Mouse (Mus musculus) lung, postnatal 10 days (tissue): Measurements from ENCODE around the gene Eml1.
"Not testable (repeated sequence)": the region's sequence is repeated elsewhere in the genome, so short reads cannot be mapped to it uniquely, and the experiment has no call there.

Experiments used
- DNase-seq: peaks from one replicate; pipeline ENCODE4 v3.0.0; 2021

Eml1 gene

DNA sequence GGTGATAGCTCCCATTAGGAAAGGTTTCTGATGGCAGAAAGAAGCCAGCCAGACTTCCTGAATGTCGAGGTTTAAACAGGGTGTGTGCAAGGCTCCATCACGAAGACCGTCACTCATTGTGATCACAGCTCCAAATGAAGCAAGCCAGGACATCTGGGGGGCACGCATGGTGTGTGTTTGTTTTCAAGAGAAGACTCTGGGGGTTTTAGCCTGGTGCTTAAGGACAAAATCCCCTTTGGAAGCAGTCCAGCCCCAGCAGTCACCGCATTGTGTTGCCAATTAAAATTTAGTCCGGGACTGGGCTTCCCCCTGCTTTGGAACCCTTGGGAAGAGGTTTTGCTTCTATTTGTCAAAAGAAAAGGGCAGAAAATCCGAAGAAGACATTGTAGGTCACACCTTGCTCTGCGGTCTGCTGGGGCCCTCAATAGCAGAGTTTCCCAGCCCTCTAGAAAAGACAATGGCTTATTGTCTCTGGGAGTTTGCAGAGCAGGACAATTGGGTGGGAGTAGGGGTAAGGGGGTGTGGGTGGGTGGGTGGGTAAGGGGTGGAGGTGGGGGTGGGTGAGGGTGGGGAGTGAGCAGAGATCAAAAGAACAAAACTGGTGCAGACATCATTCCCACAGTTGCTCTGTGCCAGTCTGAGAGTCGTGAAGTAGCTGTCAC, 110.1 kb downstream of the Eml1 start:
- DNase-seq: no peak

DNA sequence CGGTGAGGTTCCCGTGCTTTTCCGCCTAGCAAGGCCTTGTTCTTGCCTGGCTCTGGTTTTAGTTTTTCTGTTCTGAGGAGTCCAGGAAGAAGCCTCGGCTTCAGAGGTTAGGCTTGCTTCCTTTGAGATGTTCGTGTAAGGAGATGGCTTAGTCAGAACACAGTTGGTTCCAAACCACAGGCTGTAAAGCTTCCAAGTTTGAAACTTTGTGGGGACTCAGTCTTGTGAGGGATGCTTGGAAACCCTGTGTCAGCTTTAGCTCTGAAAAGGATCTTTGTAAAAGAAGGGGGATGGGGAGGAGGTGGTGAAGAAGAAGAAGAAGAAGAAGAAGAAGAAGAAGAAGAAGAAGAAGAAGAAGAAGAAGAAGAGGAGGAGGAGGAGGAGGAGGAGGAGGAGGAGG, 118.3 kb downstream of the Eml1 start:
- DNase-seq: peak; percentile 48

DNA sequence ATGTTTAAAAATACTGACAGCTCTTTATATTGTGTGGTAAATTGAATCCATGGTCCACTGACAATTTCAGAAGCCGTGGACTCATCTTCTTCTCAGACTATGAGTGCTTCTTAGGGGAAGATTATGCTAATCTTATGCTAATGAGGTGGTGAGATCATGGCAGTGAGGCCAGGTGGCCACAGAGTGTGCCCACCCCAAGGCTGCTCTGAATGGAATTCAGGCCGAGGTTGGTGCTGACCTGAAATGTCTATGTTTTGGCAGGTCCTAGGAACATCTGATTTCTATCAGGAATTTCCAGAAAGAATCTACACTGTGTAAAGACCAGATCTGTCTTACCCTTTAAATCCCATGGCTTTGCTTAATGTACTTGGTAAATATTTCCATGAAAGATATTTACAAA, 119.0 kb downstream of the Eml1 start:
- DNase-seq: no peak

DNA sequence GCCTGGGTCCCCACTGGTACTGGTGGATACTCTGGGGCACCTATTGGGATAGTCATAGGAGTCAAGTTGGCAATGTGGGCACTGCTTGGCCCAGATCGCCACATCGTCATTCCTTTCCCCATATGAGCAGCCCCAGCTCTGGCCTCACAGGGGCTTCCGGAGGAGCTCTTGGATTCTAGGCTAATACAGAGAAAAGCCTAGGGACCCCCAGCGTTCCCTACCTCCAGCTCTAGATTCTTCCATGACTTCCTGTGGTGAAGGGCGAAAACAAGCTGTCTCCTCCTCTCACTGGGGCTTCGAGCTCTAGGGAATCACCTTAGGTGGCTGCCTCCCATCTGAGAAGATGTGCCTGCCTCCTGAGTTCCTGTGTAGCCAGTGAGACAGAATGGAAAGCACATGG, 119.6 kb downstream of the Eml1 start:
- no peak for DNase-seq

DNA sequence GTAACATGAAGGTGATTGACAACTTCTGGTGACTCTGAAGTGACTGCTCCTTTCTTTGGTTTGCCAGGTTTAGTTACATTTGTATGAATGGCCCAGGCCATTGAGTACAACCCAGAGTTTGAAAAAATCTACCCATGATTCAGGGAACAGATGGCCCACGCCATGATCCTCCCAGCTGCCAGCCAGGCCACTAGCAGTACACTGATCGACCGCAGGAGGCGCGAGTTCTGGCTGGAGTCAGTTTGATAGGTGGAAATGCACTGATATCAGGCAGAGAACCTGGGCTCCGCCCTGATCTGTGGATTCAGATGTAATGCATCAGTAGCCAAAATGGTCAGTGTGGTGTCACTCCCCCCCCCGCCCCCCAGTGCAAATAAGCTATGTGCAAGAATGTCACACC, 120.2 kb downstream of the Eml1 start:
- no peak for DNase-seq

DNA sequence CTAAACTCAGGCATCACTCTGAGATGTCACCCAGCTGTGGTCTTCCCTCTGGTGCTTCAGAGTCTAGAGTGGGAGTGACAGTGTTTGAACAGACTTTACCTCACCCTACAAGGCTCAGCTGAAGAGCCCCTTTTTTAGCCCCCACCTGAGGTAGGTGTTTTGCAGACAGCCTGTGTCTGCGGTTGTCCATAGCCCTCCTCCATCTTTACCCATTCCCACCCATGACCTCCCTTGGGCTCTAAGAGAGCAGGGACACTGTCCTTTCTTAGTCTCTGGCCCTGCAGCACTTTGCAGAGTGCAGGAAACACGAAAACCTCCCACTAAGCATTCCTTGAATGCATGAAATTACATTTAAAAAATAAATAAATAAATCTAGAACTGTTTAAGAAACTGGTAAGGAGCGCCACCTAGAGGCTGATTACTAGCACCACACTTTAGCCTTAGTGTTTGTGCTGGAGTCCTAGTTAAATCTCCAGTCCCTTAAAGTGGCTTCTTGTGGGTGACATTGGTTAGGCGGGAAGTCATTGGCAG, 123.3 kb downstream of the Eml1 start:
- peak; percentile 73 for DNase-seq

DNA sequence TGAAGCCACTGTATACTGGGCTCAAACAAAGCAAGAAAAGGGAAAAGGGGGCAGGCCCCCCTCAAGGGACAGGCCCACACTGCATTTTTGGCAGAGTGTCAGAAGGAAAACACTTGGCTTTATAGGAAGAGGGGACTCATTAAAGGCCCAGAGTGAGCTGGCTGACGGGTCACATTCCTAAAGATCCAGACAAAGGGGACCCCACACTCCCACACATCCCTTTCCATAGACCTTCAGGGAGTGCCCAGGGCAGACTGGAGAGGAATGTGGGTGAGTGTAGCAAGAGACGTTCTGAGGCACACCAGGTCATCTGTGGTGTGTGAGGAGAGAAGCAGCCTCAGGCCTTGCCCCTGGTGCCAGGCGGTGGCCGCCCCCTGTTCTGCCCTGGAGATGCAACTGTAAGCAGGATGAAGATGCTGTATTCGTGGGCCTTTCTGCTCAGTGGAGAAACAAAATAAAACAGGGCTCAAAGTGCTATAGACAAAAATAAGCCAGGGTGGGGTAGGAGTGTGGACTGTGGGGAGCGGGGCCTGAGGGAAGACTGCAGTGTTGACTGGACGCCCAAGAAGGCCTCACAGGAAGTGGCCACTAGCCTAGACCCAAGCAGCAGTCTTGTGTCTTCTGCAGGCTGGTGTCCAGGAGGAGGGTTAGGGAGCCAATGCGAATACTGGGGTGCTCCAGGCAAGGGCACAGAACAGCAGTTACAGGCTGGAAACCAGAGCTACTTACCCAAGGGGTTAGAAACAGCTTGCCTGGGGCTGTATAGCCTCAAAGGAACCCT, 124.9 kb downstream of the Eml1 start:
- peak; percentile 48 for DNase-seq

DNA sequence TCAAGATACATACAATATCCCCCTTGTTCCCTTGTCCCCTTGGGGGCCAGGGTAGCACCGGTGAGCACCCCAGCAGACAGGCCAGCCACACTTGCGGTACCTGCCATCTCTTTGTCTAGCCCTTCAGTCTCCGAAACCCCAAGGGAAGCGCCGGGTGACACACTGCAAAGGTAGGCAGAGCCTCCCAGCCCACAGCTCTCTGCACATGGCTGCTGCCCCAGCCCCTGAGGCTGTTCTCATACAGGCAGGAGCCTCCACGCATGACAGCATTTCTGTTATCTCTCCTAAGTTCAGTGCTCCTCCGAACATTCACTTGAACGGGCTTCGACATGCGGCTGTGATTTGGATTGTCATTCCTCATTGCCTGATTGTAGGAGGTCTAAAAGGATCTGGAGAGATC, 132.3 kb downstream of the Eml1 start:
- DNase-seq: no peak

DNA sequence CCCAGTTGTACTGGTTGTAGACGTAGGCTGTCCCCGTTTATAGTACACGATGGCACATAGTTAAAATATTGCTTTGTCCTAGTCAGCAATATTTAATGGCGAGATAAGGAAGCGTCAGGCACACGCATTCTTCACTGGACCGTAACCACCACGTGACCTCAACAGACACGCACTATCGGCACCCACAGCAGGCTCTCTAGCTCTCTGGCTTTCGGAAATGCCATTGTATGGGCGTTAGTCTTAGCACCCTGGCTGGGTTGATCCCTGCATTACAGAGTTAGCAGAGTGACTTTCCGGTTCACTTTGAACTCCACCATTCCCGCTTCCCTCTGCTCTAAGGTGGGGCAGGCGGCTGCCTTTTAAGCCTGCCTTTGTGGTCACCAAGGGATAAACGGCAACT, 132.8 kb downstream of the Eml1 start:
- DNase-seq: no peak

DNA sequence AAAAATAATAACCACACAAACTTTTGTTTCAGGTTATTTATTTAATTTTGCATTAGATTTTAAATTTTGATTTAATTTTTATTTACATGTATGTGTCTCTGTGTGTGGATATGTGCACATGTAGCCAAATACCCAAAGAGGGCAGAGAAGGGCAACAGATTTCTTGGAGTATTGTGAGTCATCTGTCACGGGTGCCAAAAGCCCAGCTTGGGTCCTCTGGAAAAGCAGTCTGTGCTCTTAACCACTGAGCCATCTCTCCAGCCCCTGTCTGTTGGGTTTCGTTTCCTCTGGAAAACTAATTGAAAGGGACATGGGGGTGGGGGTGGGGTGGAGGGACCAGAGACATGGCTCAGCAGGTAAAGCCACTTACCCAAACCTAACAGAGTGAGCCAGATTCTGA, 135.1 kb downstream of the Eml1 start:
- DNase-seq: no peak

DNA sequence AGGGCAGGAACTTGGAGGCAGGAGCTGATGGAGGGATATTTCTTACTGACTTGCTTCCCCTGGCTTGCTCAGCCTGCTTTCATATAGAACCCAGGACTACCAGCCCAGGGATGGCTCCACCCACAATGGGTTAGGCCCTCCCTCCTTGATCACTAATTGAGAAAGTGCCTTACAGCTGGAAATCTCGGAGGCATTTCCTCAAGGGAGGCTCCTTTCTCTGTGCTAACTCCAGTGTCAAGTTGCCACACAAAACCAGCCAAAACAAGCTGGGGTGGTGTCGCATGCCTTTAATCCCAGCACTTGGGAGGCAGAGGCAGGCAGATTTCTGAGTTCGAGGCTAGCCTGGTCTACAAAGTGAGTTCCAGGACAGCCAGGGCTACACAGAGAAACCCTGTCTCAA, 136.3 kb downstream of the Eml1 start:
- DNase-seq: not testable (repeated sequence)

DNA sequence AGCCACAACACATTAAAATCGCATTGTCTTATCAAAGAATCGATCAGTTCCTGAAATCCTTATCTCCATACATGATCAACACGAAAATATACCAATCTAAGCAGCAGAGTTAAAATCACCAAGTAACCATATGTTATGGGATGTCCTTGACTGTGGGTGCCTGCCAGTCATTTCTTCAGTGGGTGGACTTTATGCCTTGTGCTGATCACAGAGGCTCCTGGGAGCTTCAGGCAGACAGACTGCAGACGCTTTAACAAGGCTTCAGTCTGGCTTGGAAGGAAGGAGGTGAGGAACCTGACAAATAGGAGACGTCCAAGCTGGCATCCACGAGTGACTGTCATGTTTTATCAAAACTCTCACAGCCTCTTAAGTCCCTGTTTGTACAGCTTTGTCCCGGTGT, 139.8 kb downstream of the Eml1 start:
- no peak for DNase-seq

DNA sequence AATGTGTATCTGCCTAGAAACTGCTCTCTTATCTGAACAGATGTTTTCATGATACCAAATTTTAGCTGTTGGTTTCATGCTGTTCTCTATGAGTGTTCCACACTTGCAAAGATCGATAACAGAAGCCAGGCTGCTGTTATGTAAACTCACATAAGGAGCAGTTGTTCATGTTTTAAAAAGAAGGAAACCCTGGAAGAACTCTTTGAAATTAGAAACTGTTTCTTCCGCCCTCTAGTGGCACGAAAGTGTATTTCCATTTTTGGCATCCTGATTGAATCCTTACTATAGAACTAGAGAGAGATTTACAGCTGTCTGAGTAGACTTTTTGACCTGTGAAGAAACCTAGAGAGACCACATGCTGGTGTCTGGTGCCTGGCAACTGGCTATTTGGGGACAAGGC, 140.3 kb downstream of the Eml1 start:
- DNase-seq: peak; percentile 53

DNA sequence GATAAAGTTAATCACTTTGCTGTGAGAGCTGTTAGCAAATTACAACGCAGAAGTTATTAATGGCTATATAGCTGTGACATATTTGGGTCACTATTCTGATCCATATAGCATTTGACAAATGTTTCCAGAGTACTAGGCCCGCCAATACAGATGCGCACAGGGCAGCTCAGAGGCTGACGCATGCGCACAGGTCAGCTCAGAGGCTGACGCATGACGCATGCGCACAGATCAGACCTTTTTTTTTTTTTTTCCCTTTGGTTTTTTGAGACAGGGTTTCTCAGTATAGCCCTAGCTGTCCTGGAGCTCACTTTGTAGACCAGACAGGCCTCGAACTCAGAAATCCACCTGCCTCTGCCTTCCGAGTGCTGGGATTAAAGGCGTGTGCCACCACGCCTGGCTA, 144.7 kb downstream of the Eml1 start:
- DNase-seq: no peak

DNA sequence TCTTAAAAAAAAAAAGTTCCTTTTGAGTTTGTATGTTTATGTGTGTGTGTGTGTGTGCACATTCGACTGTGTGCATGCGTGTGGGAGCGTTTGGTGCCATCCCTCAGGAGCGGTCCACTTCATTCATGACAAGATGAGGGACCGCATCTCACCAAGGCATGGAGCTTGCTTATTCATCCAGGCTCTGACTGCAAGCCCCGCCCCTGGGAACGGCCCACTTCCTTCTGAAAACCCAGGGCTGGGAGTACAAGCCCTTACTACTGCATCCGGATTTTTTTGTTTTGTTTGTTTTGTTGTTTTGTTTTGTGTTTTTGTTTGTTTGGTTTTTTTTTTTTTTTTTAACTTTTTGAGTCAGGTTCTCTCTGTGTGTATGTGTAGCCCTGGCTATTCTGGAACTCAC, 148.6 kb downstream of the Eml1 start:
- DNase-seq: peak; percentile 39

DNA sequence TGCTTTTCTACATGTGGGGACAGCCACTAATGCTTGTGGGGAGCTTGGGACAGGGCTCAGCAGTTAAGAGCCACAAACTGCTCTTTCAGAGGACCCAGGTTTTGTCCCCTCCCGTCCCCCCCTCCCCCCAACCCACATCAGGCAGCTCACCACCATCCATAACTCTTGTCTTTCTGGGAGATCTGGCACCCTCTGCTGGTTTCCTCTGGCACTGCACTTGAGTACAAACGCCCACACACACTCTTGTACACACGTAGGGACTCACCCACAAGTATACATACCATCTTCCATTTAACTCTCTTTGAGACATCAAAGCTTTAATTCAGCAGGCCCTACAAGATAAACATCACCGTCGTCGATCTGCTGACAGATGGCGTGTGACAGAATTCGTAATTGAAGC, 158.5 kb downstream of the Eml1 start:
- peak; percentile 66 for DNase-seq

DNA sequence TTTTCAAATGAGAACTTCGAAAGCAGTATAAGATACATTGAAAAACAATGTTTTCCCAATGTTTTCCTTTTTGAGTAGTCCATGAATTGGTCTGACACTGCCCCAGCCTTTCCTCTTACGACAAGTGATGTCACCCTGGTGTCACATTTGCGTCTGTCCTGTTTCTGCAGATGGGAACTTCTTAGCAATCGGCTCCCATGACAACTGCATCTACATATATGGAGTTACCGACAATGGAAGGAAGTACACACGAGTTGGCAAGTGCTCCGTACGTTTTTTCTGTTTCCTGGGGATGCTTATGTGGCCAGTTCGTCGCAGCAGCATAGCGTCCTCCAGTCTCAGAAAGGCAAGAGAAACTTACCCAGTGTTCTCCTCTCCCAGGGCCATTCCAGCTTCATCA, 163.7 kb downstream of the Eml1 start:
- DNase-seq: peak; percentile 22

DNA sequence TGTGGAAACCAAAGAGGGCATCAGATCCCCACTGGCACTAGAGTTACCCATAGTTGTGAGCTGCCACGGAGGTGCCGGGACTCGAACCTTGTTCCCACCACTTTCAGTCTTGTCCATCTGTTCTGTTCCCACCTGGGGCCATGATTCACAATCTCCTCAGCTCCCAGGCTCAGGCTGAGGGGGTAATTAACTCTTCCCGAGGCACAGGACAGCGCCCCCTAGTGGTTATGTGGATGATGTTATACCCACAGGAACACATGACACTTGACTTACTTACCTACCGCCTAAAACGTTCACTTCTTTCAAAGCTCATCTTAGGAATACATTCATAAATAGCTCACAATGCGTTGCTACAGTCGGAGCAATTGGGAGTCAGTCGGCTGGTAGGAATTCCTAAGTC, 165.7 kb downstream of the Eml1 start:
- peak; percentile 25 for DNase-seq

DNA sequence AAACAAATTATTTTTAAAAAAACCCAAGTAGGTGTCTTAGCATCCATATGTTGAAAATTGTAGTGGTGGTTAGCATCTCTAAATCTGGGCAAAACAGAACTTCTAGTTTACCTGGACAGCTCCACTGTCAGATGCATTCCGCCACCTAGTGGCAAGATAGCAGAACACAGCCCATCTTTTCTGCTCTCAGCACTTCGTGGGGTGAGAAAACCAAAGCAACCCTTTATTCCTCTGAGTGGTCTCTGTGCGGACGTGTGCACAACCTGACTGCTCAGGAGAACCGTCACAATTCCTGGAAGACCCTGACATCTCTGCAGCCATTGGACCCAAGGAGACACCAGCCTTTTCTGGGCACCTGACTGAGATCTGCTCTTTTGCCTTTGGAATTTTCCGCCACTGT, 170.3 kb downstream of the Eml1 start:
- peak; percentile 61 for DNase-seq

DNA sequence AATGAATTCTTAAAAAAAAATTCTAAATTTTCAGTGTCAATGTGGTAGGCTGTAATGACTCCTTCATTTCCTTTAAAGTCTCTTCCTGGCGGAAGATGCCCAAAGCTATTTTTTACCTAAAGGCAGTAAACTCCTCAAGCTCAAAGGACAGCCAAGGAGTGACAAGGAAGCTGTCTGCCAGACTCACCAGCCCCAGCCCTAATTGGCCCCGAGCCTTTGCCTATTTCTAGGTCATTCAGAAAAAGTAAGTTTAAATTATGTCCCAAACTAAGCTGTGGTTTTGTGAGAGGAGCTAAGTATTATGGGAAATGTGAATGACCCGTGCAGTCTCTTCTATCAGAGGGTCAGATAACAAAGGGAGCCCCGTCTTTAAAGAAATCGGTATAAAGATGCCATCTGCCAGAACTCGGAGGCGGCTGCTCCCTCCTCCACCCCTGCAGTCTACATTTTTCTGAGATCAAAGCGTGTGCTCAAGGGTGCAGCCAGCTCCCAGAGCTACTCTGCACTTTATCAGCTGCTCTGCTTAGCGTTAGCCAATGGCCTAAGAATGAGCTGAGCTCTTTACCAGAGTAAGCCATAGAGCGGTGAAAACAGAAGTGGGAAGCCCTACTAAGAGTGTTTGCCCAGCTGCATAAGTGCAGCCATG, 175.9 kb downstream of the Eml1 start:
- peak; percentile 28 for DNase-seq

DNA sequence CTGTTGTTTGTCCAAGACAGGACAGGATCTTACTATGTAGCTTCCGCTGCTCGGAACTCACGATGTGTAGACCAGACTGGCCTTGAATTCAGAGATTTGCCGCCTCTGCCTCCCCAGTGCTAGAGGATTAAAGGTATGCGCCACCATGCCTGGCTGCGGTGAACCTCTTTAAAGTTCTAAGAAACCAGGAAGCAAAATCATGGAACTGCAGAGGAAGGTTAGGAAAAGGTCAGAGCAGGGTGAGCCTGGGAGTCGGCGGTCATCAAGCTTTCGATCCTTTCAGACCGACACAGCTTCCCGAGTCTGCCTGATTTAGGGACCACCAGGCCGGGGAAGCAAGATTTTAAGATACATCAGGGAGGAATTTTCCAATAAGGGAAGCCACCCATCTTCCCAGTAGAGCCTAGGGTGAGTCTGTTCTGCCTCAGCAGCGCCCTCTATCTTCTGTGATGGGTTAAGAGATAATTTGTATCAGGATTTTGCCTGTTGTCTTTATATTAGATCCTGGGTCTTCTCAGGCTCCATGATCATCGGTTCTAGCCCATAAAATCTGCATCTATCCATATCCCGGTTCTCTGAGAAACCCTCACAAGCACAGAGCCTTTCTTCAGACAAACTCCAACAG, 176.6 kb downstream of the Eml1 start:
- DNase-seq: no peak

DNA sequence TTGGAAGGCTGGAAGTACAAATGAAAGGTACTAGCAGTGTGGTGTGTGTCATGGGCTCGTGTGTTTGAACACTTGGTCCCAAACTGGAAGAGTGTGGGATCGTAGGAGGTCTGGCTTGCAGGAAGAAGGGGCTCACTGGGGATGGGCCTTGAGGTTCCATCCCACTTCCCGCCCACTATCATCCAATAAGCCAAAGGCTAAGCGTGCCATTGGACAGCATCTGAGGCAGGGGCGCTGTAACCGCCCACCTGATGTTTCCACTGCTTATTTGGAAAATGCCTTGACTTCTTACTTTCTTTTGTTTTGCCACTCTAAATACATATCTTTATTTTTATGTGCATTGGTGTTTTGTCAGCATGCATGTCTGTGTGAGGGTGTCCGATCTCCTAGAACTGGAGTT, 181.0 kb downstream of the Eml1 start:
- no peak for DNase-seq

DNA sequence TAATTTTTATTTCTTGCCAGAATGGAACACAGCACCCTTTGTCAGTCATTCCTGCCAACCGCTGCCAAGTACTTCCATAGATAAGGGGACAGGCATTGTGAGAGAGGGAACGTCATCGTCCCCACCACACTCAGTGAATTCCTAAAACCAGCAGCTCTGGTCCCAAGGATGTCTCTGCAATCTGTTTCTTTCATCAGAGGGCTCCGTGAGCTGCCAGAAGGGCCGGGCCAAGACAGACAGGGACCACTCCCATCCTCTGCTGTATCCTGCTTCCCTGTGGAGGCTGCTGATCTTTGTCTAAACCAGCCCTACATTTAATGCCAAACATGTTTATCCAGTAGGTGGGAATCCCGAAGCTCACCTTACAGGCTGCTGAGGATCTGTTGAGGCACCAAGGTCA, 182.3 kb downstream of the Eml1 start:
- peak; percentile 48 for DNase-seq
